Mouse (Mus musculus): ENCODE results near the gene Gpr161.

- no peak for TF ChIP-seq GATA1 (IDR thresholded peaks at IDR 0.05; ENCODE audit: low read length)
- TF ChIP-seq TAL1 (IDR thresholded peaks at IDR 0.05; ENCODE audit: low read length): no peak
These were observed 7.0 kb downstream of the Gpr161 start for GRCm38 (mm10) chr1:165302455-165303208.

Measured in erythroblast, embryonic 14.5 days (primary cell).